Mouse (Mus musculus) CH12.LX (cell line): ENCODE data around the gene Kyat1. TPM values are rescaled to one million over a fixed set of nuclear protein-coding genes. Genes with fewer than 3 reads are reported as not detected.

ENCODE experiments used
- DNase-seq: peaks from one replicate; pipeline ENCODE4 v3.0.0-alpha.2; 2013; ENCODE audit errors: extremely low read depth
- H3K27ac ChIP-seq: 2 replicates; pipeline ENCODE4 v1.5.1; 2012; ENCODE audit warnings: low read depth, mild to moderate bottlenecking, control low read depth, moderate library complexity; ENCODE audit not compliant: insufficient read depth
- H3K27me3 ChIP-seq: replicated peaks from 2 replicates; pipeline ENCODE3; 2012; ENCODE audit warnings: inconsistent platforms
- H3K36me3 ChIP-seq, 2 experiments: replicated peaks in 1 of 2; 2 replicates each; pipeline versions ENCODE3 to v1.6.1; 2012; ENCODE audit warnings: inconsistent platforms in 1 of 2, low read length in 1 of 2, mild to moderate bottlenecking in 1 of 2, mixed read lengths in 1 of 2, moderate library complexity in 1 of 2; ENCODE audit not compliant: control insufficient read depth in 1 of 2, insufficient read depth in 1 of 2
- H3K4me1 ChIP-seq, 2 experiments: 2 replicates each; pipeline ENCODE4 v1.6.1; 2012; ENCODE audit warnings: inconsistent platforms in 1 of 2, moderate library complexity in 1 of 2; ENCODE audit not compliant: insufficient read depth in 2 of 2, control insufficient read depth in 1 of 2
- H3K4me2 ChIP-seq: 2 replicates; pipeline ENCODE4 v1.6.1; 2012; ENCODE audit warnings: low read depth, mild to moderate bottlenecking, control low read depth; ENCODE audit not compliant: poor library complexity, insufficient read depth, severe bottlenecking
- H3K4me3 ChIP-seq, 3 experiments: fragments of 150-350 bp in 1 of 3; sonication (generic) in 1 of 3; replicated peaks in 1 of 3; 2 replicates each; pipeline versions ENCODE3 to v1.5.1; 2011 to 2012; ENCODE audit warnings: low read depth in 2 of 3, low read length in 2 of 3, mild to moderate bottlenecking in 2 of 3, moderate library complexity in 2 of 3, control low read depth in 1 of 3, improper control_type of control experiment in 1 of 3, inconsistent platforms in 1 of 3, mixed read lengths in 1 of 3; ENCODE audit not compliant: poor library complexity in 1 of 3
- H3K79me2 ChIP-seq: replicated peaks from 2 replicates; pipeline ENCODE4 v1.6.1; 2012; ENCODE audit warnings: mild to moderate bottlenecking, moderate library complexity; ENCODE audit not compliant: control insufficient read depth, poor library complexity, insufficient read depth, severe bottlenecking; ENCODE audit errors: extremely low read depth
- H3K9ac ChIP-seq: 2 replicates; pipeline ENCODE4 v1.6.1; 2012; ENCODE audit warnings: low read depth, mild to moderate bottlenecking, control low read depth, moderate library complexity; ENCODE audit not compliant: insufficient read depth
- H3K9me3 ChIP-seq: replicated peaks from 2 replicates; pipeline ENCODE3; 2012; ENCODE audit warnings: low read length, inconsistent platforms, mixed read lengths
- CHD1 ChIP-seq: IDR thresholded peaks from 2 replicates; pipeline ENCODE4 v1.6.1; 2012; ENCODE audit warnings: low read depth, low read length, improper control_type of control experiment, inconsistent platforms
- ETS1 ChIP-seq: conservative IDR thresholded peaks from 2 replicates; pipeline ENCODE4 v1.6.1; 2012; ENCODE audit warnings: low read depth, mild to moderate bottlenecking, inconsistent platforms, low read length, improper control_type of control experiment, moderate library complexity
- HCFC1 ChIP-seq: IDR thresholded peaks from 2 replicates; pipeline ENCODE4 v1.6.1; 2012; ENCODE audit warnings: low read depth, mild to moderate bottlenecking, inconsistent platforms, low read length, improper control_type of control experiment
- JUN ChIP-seq: IDR thresholded peaks from 2 replicates; pipeline ENCODE4 v1.6.1; 2011; ENCODE audit warnings: low read depth, mild to moderate bottlenecking, low read length, improper control_type of control experiment, moderate library complexity; ENCODE audit not compliant: insufficient read depth
- JUND ChIP-seq: conservative IDR thresholded peaks from 2 replicates; pipeline ENCODE4 v1.6.1; 2011; ENCODE audit warnings: low read depth, low read length, improper control_type of control experiment
- KAT2A ChIP-seq: IDR thresholded peaks from 2 replicates; pipeline ENCODE4 v1.6.1; 2012; ENCODE audit warnings: low read length, improper control_type of control experiment, inconsistent platforms; ENCODE audit not compliant: insufficient replicate concordance
- MAFK ChIP-seq: IDR thresholded peaks from 2 replicates; pipeline ENCODE4 v1.6.1; 2011; ENCODE audit warnings: low read length, improper control_type of control experiment; ENCODE audit not compliant: insufficient replicate concordance
- MAX ChIP-seq: IDR thresholded peaks from 2 replicates; pipeline ENCODE4 v1.6.1; 2011; ENCODE audit warnings: low read length, improper control_type of control experiment
- MAZ ChIP-seq: IDR thresholded peaks from 2 replicates; pipeline ENCODE4 v1.6.1; 2012; ENCODE audit warnings: low read depth, mild to moderate bottlenecking, inconsistent platforms, low read length, improper control_type of control experiment, moderate library complexity
- NELFE ChIP-seq: IDR thresholded peaks from 2 replicates; pipeline ENCODE4 v1.6.1; 2011; ENCODE audit warnings: low read depth, low read length, improper control_type of control experiment
- NRF1 ChIP-seq: IDR thresholded peaks from 2 replicates; pipeline ENCODE4 v1.6.1; 2014; ENCODE audit warnings: low read depth, mild to moderate bottlenecking, inconsistent platforms, low read length, improper control_type of control experiment, moderate library complexity
- POLR2A ChIP-seq: IDR thresholded peaks from 2 replicates; pipeline ENCODE4 v1.6.1; 2011; ENCODE audit warnings: low read depth, mild to moderate bottlenecking, improper control_type of control experiment, low read length
- POLR2AphosphoS2 ChIP-seq: IDR thresholded peaks from 2 replicates; pipeline ENCODE4 v1.6.1; 2011; ENCODE audit warnings: low read depth, low read length, improper control_type of control experiment
- SIN3A ChIP-seq: IDR thresholded peaks from 2 replicates; pipeline ENCODE4 v1.6.1; 2012; ENCODE audit warnings: low read length, improper control_type of control experiment, inconsistent platforms
- TBP ChIP-seq: conservative IDR thresholded peaks from 2 replicates; pipeline ENCODE4 v1.6.1; 2011; ENCODE audit warnings: low read depth, low read length, improper control_type of control experiment
- ZNF384 ChIP-seq: IDR thresholded peaks from 2 replicates; pipeline ENCODE4 v1.6.1; 2012; ENCODE audit warnings: low read depth, low read length, improper control_type of control experiment, inconsistent platforms
- dilution Hi-C: fragments of 300-500 bp; cut with MboI; formaldehyde crosslinking; loops from 2 replicates; pipeline ENCODE4 v1.14.3; 2020; ENCODE audit warnings: low sequenced_read_pairs; ENCODE audit not compliant: extremely low pct_unique_long_range_greater_than_20kb, extremely low pct_ligation_motif_present
- in situ Hi-C: fragments of 300-500 bp; cut with MboI; formaldehyde crosslinking; loops from 3 replicates; pipeline ENCODE4 v1.14.3; 2019; ENCODE audit warnings: low sequenced_read_pairs, low pct_ligation_motif_present, low pct_unique_long_range_greater_than_20kb, mixed read lengths
- polyA plus RNA-seq: library from polyadenylated mRNA; unstranded; fragments of >175 nt; gene quantifications from 2 replicates; pipeline ENCODE4 v1.2.1, GENCODE M21; 2012; ENCODE audit warnings: low read depth; ENCODE audit not compliant: insufficient read length
- total RNA-seq, 2 experiments: library from RNA; depleted of rRNA; stranded (reverse); fragments of 300-350 nt in 1 of 2; fragments of >200 nt in 1 of 2; gene quantifications; 2 replicates each; pipeline ENCODE4 v1.2.3; 2012 to 2014

Gene Kyat1
- total and polyA plus RNA-seq, 3 experiments = 5.0 to 7.0 (median 5.4) TPM

DNA sequence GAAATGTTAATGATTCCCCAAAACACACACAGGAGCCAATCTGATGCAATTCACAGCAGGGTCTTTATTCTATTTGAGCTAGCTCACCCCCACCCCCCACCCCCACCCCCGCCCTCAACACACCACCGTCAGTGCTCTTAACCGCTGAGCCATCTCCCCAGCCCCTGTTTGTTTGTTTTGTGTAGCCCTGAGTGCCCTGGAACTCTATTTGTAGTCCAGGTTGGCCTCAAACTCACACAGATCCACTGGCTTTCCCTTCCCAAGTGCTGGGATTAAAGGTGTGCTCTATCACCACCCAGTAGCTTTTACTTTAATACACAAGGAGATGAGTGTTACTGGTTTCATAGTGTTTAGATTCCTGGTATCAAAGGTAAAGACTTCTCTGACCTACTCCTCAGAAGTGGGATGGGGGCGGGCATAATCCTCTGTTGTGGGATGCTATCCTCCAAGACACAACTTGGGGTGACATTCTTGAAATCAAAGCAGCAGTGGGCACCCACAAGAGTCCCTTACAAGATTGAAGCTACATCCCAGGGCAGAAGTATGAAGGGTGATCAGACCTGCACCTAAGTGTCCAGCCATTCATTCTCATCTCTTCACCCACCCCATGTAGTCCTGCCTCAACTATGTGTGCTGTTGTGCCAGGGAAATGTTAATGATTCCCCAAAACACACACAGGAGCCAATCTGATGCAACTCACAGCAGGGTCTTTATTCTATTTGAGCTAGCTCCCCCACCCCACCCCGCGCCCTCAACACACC is 5.9 kb upstream of the Kyat1 start:
- in situ Hi-C loops = no loop called here
- Histone ChIP-seq H3K79me2 (no peaks in the 10 kb centered on the region), H3K9ac (no peak overlapping the region), H3K4me2 (no peak overlapping the region), H3K9me3 (no peaks in the 10 kb centered on the region), H3K4me3 (no peak overlapping the region), H3K4me1 (peaks cover under 1 to 9% of the 10 kb centered on the region in 2 experiments), H3K27ac (no peak overlapping the region), H3K36me3 (no peaks in the 10 kb centered on the region), H3K27me3 (peaks cover 17% of the 10 kb centered on the region)
- no peak for TF ChIP-seq JUND
- no peak for TF ChIP-seq CHD1
- TF ChIP-seq HCFC1 = no peak
- dilution Hi-C loops = no loop called here
- DNase-seq = no peak

DNA sequence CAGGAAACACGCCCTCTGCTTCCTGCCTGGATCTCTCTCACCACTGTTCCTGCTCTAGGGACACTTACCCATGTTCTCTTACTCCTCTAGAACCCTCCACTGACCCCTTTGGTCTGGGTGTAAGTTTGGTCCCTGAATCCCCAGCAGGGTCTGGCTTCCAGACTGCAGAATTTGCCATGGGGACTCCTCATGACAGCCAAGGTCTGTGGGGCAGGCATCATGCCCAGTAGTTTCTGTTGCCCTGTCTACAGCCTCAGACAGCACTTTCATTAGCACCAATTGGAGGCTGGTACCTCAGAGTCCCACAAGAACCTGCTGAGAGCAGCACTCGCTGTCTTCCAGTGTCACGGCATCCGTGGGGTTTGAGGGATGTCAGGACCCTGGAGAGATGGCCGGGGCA is 2.2 kb upstream of the Kyat1 start:
- Histone ChIP-seq H3K27ac (no peak overlapping the region), H3K79me2 (no peaks in the 10 kb centered on the region), H3K9ac (no peak overlapping the region), H3K27me3 (peaks cover 23% of the 10 kb centered on the region), H3K4me1 (peaks cover 8 to 16% of the 10 kb centered on the region in 2 experiments), H3K4me2 (no peak overlapping the region), H3K36me3 (no peaks in the 10 kb centered on the region), H3K4me3 (no peak overlapping the region), H3K9me3 (no peaks in the 10 kb centered on the region)
- in situ Hi-C loops = no loop called here
- no peak for DNase-seq
- TF ChIP-seq NELFE (no peak), MAZ (no peak), TBP (no peak), KAT2A (no peak), POLR2AphosphoS2 (no peak), HCFC1 (no peak), NRF1 (no peak), SIN3A (no peak), MAFK (no peak), JUN (no peak), POLR2A (no peak), MAX (no peak), ETS1 (no peak), JUND (no peak), ZNF384 (no peak)
- dilution Hi-C loops = no loop called here
